Mouse (Mus musculus) spleen, embryonic (tissue): ENCODE measurements around the gene Pym1.
"Not testable (repeated sequence)": the region's sequence is repeated elsewhere in the genome, so short reads cannot be mapped to it uniquely, and the experiment has no call there.

Experiments used
- CTCF ChIA-PET: fragments of 350-600 bp; sonication (Branson Sonifier 250); formaldehyde crosslinking; loops from one replicate; lab custom pipeline; 2022; lab: Charles Lee

Pym1 gene

DNA sequence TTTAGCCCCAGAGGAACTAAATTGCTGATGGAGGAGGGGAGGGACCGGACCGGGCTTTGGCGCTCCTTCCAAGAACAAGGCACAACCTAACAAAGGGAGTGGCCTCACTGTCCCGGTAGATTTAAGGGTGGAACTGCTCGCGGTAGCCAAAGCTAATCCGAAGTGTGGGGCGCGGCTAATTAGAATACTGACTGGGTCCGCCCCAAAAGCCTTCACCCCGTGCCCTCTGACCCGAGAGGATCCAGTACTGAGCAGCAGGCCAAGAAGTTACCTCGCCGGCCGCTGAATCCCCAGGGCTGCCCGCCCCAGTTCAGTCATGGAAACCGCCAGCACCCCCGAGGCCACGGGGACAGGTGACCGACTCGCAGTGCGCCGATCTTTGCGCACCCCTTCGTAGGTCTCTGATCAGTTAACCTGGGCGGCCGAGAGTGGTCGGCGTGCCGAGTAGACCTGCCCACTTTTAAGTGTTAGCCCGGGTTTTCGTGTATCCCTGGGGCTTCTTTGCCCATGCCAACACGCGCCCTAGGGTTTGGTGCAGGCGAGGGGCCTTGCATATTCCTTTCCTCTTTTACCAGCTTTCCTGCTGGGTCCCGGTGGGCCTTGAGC, at the start of gene Pym1:
TSS of gene Pym1 (plus strand) at position 244 of the 606 bp plus-strand sequence.
- CTCF ChIA-PET = no interaction called here

DNA sequence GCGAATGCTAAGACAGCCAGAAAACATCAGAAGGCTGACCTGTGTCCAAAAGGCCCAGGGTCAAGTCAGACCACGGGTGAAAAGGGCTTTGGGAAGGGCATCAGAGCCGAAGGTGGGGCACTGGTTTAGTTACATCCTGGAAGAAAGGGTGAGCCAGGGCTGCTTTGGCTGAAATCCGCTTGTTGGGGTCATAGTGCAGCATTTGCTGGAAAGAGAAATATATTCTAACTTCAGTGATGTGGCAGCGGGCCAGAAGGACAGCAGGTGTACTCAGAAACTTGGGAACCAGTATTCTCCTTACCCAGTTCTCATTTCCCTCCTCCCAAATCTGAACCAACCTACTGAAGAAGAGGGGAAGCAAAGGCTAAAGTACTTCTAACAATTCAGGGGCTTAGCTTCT, 48.7 kb upstream of the Pym1 start:
- CTCF ChIA-PET = no interaction called here

DNA sequence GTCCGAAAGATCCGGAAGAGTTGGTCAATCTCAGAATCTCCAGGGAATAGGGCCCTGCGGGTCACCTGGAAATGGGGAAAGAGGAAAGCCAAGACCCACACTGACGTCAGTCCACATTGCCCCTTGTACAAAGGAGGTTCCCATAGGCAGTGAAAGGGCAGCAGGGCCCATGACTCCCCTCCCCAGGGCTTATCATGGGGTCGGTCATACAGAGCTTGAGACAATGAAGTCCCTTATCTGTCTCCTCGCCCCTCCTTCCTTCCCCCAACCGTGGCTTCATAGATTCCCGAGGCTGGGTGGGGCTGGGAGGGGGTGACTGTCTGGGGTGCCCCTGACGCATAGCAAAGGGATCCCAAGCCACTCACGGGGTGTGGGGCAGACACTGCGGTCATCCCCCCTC, 48.1 kb upstream of the Pym1 start:
- CTCF ChIA-PET = no interaction called here

DNA sequence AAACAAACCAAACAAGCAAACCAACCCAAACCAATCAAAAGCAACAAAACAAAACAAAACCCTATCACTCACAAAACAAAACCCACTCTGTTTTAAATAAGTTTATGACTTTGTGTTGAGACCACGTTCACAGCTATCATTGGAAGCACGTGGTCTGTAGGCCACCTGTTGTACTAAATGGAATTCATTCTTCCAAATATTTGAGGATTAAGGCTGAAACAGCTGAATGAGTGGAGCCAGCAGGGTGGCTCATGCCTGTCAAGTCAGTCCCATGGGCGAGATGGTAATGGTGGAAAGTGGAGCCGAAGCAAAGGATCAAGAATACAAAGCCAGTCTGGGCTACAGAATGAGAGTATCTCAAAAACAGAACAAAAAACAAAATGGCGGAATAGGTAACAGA, 47.0 kb upstream of the Pym1 start:
- CTCF ChIA-PET = interaction anchor here (0.6 to 0.7 kb wide), 2 partner anchors 11 to 91 kb away, joined by 4 to 9 read pairs; no protein-coding TSS in a partner anchor

DNA sequence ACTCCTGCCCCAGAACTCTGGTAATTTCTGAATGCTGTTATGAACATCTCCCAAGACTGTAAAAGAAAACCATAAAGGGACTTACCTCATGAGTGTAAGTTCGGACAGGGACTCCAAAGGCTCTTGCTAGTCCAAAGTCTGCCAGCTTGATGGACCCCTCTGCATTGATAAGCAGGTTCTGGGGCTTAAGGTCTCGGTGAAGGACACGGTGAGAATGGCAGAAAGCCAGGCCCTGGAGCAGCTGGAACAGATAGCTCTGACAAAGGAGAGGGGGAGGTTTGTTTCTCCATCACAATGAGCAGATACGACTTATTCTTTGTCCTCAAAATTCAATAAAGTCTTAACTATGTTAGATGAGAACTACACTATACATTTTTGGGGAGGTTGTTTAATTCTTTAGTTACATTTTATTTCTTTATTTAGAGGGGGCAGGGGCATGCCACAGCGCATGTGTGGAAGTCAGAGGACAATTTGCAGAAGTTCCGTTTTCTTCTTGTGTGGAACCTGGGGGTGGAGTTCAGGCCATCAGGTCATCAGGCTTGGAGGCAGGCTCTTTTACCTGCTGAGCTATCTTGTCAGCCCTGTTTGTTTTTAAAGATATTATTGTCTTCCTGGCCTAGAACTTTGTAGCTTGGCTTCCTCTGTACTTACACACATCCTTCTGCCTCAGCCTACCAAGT, 45.2 kb upstream of the Pym1 start:
- CTCF ChIA-PET = interaction anchor here (0.6 kb wide), 1 partner anchor 243 kb away, joined by 3 read pairs; no protein-coding TSS in a partner anchor

DNA sequence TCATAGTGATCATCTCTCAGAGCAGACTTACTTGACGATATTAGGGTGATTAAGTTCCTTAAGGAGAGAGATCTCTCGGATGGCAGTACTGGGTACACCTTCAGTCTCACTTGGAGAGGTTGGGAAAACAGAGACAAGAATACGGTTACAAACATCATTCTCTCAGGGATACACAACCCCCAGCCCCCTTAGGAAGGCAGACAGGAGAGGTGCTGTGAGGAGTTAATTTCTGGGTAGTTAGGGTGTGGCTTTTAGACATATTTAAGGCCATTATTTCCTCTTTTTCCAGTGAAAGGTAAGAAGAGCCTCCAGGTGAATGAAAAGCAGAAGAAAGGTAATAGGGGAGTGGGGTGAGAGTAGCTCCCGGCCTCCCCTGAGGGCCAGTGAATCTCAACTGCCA, 43.8 kb upstream of the Pym1 start, which contains the start of gene Pmel:
TSS of gene Pmel (plus strand) at position 301 of the 400 bp plus-strand sequence.
- CTCF ChIA-PET = no interaction called here

DNA sequence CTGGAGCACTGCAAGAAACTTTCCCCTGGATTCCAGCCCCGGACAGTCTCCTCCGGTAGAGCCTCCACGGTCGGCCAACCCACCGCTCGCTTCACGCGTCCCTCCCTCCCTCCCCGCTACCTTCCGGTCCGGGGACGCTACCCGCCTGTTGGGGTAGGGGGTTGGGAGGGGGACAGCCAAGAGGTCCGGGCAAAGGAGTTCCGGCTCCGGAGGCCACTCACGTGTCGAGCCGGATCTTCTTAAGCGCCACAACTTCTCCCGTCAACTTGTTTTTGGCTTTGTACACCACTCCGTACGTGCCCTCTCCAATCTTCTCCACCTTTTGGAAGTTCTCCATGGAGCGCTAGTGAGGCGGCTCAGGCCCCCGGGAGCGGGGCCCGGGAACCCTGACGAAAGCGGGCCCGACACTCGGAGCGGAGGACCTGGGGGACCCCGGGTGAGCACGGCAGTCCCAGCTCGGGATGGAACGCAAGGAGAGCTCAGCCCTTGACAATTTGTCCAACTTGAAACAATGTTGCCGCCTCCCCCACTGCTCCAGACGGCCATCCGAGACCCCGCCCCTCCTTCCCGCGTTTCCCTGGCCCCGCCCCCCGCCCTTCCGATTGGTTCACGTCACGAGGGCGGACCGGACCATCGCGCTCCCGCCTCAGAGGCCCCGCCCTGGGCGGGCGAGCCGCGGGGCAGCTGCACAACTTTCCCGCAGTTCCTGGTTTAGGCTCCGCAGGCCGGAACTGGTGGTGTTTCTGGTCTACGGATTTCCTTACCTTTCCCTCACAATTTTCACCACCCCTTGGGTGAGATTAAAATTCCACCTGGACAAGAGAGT, 43.0 kb upstream of the Pym1 start, which contains the start of gene Cdk2:
TSS of gene Cdk2 (minus strand) at position 541 of the 826 bp plus-strand sequence.
- CTCF ChIA-PET = interaction anchor here (0.6 to 1.1 kb wide), 2 partner anchors 10 to 594 kb away, joined by 3 to 5 read pairs; no protein-coding TSS in a partner anchor

DNA sequence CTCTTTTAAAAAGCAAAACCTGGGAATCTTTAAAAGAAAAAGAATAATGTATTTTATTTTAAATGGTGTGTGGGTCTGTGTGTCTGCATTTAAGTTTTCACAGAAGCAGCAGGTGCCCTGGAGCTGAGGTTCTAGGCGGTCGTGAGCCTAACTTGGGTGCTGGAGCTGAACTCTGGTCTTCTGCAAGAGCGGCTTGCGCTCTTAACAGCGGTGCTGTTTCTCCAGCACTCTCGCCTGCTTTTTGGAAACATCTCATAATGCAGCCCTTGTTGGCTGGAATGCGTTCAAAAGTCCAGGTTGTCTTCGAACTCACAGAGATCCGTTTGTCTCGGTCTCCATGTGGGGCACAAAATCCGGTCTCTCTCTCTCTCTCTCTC, 42.4 kb upstream of the Pym1 start:
- CTCF ChIA-PET = interaction anchor here (0.6 to 1.1 kb wide), 3 partner anchors 10 to 77 kb away, joined by 3 read pairs; no protein-coding TSS in a partner anchor

DNA sequence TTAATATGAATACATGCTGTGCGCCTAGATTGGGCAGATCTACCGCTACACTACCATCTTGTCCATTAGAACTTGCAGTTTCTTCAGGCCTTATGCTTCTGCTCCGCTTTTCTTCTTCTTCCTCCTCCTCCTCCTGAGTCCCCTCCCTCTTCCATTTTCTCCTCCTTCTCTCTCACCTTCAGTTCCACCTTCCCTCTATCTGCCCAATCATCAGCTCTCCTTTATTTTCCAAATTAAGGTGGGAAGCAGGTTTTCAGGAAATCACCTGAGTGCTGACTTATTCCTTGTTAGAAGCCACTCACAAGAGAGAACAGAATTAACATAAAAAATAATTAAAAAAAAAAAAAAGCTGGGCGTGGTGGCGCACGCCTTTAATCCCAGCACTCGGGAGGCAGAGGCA, 36.4 kb upstream of the Pym1 start:
- CTCF ChIA-PET = interaction anchor here (0.6 to 1.5 kb wide), 4 partner anchors 10 to 148 kb away, joined by 3 to 13 read pairs (median 4); no protein-coding TSS in a partner anchor

DNA sequence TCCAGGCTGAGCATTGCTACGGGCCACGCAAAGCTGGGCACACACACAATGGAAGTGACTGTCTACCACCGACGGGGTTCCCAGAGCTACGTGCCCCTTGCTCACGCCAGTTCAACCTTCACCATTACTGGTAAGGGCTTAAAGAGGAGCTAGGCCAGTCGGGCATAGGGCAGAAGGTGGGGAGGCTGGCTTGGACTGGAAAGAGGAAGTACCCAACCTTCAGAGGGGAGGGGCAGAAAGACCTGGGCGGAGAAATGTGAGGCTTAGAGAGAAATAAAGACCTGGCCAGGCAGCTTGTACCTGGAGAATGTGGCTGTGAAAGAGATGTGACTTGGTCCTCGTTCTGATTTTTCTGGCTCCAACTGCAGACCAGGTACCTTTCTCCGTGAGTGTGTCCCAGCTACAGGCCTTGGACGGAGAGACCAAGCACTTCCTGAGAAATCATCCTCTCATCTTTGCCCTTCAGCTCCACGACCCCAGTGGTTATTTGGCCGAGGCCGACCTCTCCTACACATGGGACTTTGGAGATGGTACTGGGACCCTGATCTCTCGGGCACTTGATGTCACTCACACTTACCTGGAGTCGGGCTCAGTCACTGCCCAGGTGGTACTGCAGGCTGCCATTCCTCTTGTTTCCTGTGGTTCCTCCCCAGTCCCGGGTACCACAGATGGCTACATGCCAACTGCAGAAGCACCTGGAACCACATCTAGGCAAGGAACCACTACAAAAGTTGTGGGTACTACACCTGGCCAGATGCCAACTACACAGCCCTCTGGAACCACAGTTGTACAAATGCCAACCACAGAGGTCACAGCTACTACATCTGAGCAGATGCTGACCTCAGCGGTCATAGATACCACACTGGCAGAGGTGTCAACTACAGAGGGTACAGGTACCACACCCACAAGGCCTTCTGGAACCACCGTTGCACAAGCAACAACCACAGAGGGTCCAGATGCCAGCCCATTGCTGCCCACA, 31.8 kb upstream of the Pym1 start:
- CTCF ChIA-PET = interaction anchor here (0.6 to 1.0 kb wide), 4 partner anchors 11 to 252 kb away, joined by 3 to 7 read pairs (median 3); partner anchors contain the start of gene Cdk2

DNA sequence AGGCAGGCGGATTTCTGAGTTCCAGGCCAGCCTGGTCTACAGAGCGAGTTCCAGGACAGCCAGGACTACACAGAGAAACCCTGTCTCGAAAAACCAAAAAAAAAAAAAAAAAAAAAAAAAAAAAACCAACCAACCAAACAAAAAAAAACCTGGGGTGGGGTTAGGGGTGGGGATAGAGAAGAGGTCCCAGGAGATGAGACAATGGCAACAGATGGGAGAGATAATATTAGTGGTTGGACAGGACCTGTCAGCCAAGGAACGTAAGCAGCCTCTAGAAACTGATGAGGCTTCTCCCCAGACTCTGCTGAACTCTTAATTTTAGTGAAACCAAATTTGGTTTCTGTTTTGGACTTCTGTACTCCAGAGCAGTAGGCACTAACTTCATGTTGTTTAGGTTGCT, 22.2 kb upstream of the Pym1 start:
- CTCF ChIA-PET = not testable (repeated sequence)

DNA sequence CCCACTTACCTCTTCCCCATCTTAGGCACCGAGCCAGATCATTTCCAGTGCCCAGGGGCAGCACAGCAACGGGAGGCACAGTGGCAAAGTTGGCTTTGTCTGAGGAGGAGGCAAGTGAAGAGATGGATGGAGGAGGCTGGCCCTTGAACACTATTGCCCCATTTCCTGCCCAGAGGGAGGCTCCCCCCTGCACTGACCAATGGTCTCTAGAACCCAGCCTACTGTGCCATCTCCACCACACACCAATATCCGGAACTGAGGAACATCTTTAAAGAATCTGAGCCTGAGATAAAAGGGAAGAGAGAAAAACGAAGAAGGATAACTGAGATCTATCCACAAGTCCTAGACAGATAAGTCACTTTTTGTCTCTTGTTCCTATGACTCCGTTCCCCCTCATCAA, 19.6 kb upstream of the Pym1 start:
- CTCF ChIA-PET = no interaction called here

DNA sequence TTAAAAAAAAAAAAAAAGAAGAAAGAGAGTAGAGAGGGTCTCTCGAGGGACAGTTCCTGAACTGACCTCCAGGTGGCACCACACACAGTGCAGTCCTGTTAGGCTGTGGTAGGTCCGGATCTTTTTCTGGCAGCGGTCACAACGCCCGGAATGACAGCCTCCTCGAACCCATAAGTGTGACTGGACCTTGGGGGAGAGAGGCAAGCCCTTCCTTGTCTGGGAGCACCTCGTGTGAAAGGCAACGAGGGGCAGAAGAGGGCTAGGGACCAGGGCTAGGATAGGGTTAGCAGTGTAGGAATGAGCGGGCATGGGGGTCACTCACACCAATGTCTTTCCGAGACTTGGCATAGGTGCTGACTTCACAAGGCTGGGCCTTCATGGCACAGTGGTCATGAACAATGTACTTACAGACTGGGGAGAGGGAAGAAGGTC, 16.7 kb upstream of the Pym1 start:
- CTCF ChIA-PET = interaction anchor here (0.7 to 1.6 kb wide), 5 partner anchors 11 to 164 kb away, joined by 3 to 5 read pairs (median 5); no protein-coding TSS in a partner anchor

DNA sequence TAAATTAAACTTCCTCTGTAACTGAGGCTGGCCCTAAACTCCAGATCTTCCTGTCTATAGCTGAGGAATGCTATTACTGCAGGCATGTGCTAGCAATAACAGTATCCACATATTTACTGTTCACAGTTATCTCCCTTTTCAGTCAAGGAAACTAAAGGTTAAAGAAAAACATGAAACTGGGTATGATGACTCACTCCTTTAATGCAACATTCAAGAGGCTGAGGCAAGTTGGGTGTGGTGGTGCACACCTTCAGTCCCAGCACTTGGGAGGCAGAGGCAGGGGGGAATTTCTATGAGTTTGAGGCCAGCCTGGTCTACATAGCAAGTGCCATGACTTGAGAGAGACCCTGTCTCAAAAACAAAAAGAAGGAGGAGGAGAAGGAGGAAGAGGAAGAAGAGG, 15.7 kb upstream of the Pym1 start:
- CTCF ChIA-PET = interaction anchor here (0.5 to 1.0 kb wide), 3 partner anchors 13 to 18 kb away, joined by 3 to 4 read pairs (median 3); partner anchors contain the start of gene Dgka

DNA sequence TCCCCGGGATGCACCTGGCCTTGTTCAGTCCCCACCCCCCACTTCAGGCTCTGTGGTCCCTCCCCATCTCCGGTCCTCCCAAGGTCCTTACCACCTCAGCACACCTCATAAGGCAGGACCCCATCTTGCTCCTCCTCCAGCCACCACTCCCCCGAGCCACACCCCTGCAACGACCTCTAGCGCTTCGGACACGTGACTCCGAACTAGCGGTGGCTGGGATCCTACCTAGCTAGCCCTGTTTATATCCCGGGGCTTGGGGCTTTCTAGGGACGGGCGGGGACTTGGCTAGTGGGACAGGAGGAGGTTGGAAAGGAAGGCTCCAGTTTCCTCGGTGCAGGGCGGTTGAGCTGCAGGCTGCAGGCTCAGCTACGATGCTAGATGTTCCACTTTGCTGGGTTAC, 10.3 kb upstream of the Pym1 start:
- CTCF ChIA-PET = interaction anchor here (1.1 kb wide), 1 partner anchor 66 kb away, joined by 3 read pairs; no protein-coding TSS in a partner anchor

DNA sequence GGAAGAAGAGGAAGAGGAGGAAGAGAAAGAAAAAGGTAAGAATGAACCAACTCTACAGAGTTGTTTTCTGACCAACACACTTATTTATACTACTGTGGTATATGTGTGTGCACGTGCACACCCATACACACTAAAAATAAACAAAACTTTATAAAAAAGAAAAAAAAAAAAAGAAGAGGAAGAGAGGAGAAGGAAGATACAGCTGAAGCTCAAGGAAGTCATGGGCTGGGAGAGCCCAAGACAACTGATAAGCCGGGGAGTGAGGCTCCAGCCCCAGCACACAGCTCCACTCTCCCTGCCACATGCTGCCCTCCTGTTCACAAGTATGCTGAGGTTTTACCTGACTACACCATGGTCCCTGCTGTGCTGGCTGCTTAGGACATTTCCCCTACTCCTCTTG, 7.4 kb upstream of the Pym1 start:
- CTCF ChIA-PET = interaction anchor here (0.6 kb wide), 1 partner anchor 660 kb away, joined by 5 read pairs; no protein-coding TSS in a partner anchor

DNA sequence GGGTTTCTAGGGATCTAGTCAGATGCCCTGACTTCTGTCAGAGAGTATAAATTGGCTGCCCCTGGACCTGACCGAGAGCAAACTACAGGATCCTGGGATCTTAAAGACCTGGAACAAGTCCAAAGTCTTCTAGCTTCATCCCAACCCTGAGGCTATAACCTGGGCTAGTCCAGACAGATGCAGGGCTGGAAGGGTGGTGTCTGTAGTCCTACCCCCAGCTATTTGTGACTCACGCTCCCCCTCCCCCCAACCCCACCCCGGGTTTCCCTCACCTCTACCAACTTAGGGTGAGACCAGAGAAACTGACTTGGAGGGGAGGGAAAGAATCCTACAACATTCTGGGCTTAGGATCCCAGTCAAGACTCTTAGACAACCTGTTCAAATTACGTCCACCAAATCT, 5.1 kb upstream of the Pym1 start:
- CTCF ChIA-PET = no interaction called here

DNA sequence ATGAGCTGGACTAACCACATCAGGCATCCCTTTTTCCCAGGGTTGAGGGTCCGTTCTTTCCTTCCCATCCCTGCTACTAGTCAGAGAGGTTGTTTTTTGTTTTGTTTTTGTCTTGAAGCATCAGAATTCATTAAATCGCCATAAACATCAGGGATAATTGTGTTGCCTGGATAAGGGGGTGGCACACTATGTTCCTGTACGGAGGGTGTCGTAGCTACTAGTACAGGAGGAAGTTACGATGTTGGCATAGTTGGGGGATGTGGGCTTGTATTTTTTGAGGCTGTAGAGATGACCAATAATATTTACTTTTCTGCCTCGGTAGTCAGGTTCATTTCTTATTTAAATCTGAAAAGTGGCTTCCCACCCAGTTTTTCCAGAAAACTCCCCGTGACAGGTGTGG, 4.5 kb upstream of the Pym1 start:
- CTCF ChIA-PET = no interaction called here

DNA sequence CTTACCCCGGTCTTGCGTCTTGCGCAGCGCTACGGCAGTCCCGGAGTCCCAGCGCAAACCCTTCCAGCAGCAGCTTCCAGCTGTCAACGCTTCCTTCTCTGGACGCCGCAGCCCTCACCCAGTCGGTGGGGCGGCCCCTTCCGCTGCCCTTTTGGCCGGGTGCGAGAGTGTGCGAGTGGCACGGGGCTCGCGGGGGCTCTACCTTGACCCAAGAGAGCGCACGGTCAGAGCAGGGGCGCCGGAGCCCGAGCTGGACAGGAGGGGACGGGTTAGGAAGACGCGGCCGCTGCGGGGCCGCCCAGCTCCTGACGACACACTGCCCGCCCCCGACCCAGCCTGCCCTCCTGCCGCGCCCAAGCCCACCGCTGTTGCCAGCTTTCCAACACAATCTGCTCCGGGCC, 3.9 kb upstream of the Pym1 start:
- CTCF ChIA-PET = no interaction called here

DNA sequence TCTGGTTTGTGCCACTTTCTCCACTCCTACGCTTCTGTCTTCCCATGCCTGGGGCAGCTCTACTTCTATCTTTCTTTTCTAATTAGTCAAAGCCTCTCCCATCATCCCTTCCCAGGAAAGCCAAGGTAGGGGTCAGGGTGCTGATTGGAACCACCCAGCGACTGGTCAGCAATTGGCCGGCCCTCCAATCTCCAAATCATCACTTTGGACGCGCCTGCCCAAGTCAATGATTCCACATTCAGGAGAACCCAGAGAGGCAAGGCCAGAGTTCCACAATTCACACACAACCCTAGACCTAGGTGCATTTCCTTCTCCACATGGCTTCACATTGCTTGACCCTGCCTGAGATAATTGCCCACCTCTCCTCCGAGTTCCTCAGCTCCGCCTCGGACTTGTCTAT, 3.5 kb upstream of the Pym1 start:
- CTCF ChIA-PET = no interaction called here
